Mouse (Mus musculus): ENCODE results near the gene Ints3.

DNA sequence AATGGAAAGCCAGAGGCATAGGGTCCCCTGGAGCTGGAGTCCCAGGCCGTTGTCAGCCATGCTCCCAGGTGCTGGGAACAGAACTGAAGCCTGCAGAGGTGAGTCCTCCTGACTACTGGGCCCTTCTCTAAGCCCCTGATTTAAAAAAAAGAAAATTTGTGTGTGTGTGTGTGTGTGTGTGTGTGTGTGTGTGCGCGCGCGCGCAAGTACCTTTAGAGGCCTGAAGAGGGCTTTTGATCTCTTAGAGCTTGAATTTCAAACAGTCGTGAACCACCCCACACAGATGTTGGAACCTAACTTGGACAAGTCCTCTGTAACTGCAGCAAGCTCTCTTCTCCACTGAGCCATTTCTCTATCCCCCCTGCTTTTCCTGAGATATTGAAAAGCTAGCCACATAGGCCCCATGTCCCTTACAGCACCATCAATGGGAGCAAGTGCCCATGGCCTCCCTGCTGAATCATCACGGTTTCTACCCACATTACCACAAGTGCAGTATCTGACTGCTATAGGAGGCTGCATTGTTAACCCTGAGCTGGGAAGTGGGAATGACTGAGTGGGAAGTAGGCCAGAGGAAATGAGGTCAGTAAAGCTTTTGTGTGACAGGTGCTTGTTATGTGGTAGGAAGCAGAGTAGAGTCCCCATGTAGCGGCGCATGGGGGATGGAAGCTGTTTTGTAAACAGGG is 34.3 kb upstream of the Ints3 start:
- TF ChIP-seq CTCF (IDR thresholded peaks at IDR 0.05; ENCODE audit: control insufficient read depth, insufficient read depth, insufficient read length) = no peak
- no peak for TF ChIP-seq USF1 (IDR thresholded peaks at IDR 0.05; ENCODE audit: low read depth)
- no peak for TF ChIP-seq MAX (IDR thresholded peaks at IDR 0.05)
- TF ChIP-seq MYOG (IDR thresholded peaks at IDR 0.05; ENCODE audit: control insufficient read depth, extremely low read depth, insufficient read length) = no peak

Data from C2C12 (cell line).